In the genomic region with DNA sequence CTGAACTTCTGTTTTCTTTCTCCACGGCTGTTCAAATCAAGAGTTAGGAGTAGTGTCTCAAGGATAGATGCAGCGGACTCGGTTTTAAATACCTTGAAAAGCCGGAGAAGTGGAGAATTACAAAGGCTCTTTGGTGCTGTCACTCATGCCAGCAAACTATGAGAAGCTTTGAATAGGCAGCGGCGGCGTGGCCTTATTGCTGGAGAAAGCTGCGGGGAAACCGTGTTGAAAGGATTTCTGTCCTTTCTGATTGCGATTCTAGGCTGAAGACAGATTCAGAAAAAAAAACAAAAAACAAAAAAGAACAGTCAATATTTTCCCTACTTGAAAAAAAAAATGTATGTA, we compare ENCODE assay signal across 8 mouse cellular contexts. TPM values are rescaled to one million over a fixed set of nuclear protein-coding genes. Genes with fewer than 3 reads are reported as not detected.
A peak's percentile ranks its signal among the peaks of the same experiment; 100 is the strongest.
DNase-seq lines count a peak whose midpoint lies in the region; ATAC-seq and TF ChIP-seq lines count a peak whose summit lies in the region.

No protein-coding gene starts in this region.

- H3K4me3 ChIP-seq in heart, embryonic 10.5 days: peak overlapping the region; percentile 80
- peak overlapping the region; percentile 62 for H3K4me3 ChIP-seq in ES-Bruce4 (ENCODE audit: low read depth, low read length)
- H3K4me3 ChIP-seq in forebrain, embryonic 16.5 days (replicated peaks; ENCODE audit: low read length): peak overlapping the region; percentile 57
- peak overlapping the region; percentile 80 for H3K4me3 ChIP-seq in liver, postnatal 0 days (ENCODE audit: low read depth, low read length)

- WGBS in heart, embryonic 10.5 days: under 1% methylated on average over 10 of the region's 10 CpGs
- 0% methylated on average over 10 of the region's 10 CpGs for WGBS in forebrain, embryonic 16.5 days
- under 1% methylated on average over 10 of the region's 10 CpGs for WGBS in liver, postnatal 0 days (ENCODE audit: insufficient replicate concordance)

- no peaks in the 10 kb centered on the region for H3K27me3 ChIP-seq in heart, embryonic 10.5 days (ENCODE audit: insufficient read depth, poor library complexity, severe bottlenecking)
- H3K27me3 ChIP-seq in ES-Bruce4 (ENCODE audit: control insufficient read depth, insufficient read depth, low read length, poor library complexity, severe bottlenecking): no peaks in the 10 kb centered on the region
- no peaks in the 10 kb centered on the region for H3K27me3 ChIP-seq in forebrain, embryonic 16.5 days (replicated peaks; ENCODE audit: control insufficient read depth, insufficient read depth, low read length)
- no peaks in the 10 kb centered on the region for H3K27me3 ChIP-seq in liver, postnatal 0 days (ENCODE audit: insufficient read depth, low read length)

- peak overlapping the region; percentile 66 for H3K4me2 ChIP-seq in forebrain, embryonic 16.5 days (ENCODE audit: low read length)
- H3K4me2 ChIP-seq in liver, postnatal 0 days (ENCODE audit: low read depth, low read length): peak overlapping the region; percentile 83

- no peak for TF ChIP-seq CTCF in ES-Bruce4 (IDR thresholded peaks at IDR 0.05; ENCODE audit: low read depth, low read length)
- TF ChIP-seq CTCF in liver, postnatal 0 days (IDR thresholded peaks at IDR 0.05; ENCODE audit: low read depth): no peak

- peak overlapping the region; percentile 64 for H3K9ac ChIP-seq in ES-Bruce4 (ENCODE audit: low read depth, poor library complexity, severe bottlenecking)
- peak overlapping the region; percentile 60 for H3K9ac ChIP-seq in forebrain, embryonic 16.5 days (replicated peaks; ENCODE audit: low read depth, low read length)
- peak overlapping the region; percentile 82 for H3K9ac ChIP-seq in liver, postnatal 0 days (replicated peaks)

- H3K36me3 ChIP-seq in heart, embryonic 10.5 days: peaks cover 10% of the 10 kb centered on the region
- H3K36me3 ChIP-seq in ES-Bruce4 (ENCODE audit: control insufficient read depth, insufficient read depth, low read length, poor library complexity, severe bottlenecking): peaks cover 4% of the 10 kb centered on the region; the same call in 1 of the 2 replicates
- no peaks in the 10 kb centered on the region for H3K36me3 ChIP-seq in forebrain, embryonic 16.5 days (ENCODE audit: control insufficient read depth, insufficient read depth)
- peaks cover 10% of the 10 kb centered on the region; the same call in 1 of the 2 replicates for H3K36me3 ChIP-seq in liver, postnatal 0 days (replicated peaks; ENCODE audit: insufficient read depth, low read length)

- ATAC-seq in forebrain, embryonic 16.5 days: peak; percentile 53
- peak; percentile 18; the same call in 1 of the 2 replicates for ATAC-seq in liver, postnatal 0 days
- ATAC-seq in monocyte, adult 5-6 weeks (replicated peaks; ENCODE audit: insufficient number of reproducible peaks, low FRiP score, low TSS enrichment, poor library complexity, severe bottlenecking): no peak

- no peak for TF ChIP-seq POLR2A in ES-Bruce4 (IDR thresholded peaks at IDR 0.05; ENCODE audit: insufficient read depth, low read length)

- no peak for TF ChIP-seq EP300 in ES-Bruce4 (IDR thresholded peaks at IDR 0.05; ENCODE audit: insufficient read depth, low read depth, low read length)
- 0 out of 2 replicates have a peak, but pooled peaks have one; percentile 9 for TF ChIP-seq EP300 in liver, postnatal 0 days (IDR thresholded peaks at IDR 0.05; ENCODE audit: low read depth)

- H3K27ac ChIP-seq in heart, embryonic 10.5 days: peak overlapping the region; percentile 96
- no peak overlapping the region for H3K27ac ChIP-seq in ES-Bruce4 (ENCODE audit: insufficient read depth, low read length)
- H3K27ac ChIP-seq in forebrain, embryonic 16.5 days (ENCODE audit: low read length): peak overlapping the region; percentile 91
- peak overlapping the region; percentile 80 for H3K27ac ChIP-seq in liver, postnatal 0 days (ENCODE audit: low read depth)

- peaks cover 19% of the 10 kb centered on the region for H3K4me1 ChIP-seq in heart, embryonic 10.5 days
- H3K4me1 ChIP-seq in ES-Bruce4 (ENCODE audit: control insufficient read depth, insufficient read depth, low read length): no peaks in the 10 kb centered on the region
- H3K4me1 ChIP-seq in forebrain, embryonic 16.5 days (replicated peaks; ENCODE audit: control insufficient read depth, insufficient read depth, low read length): peaks cover 22% of the 10 kb centered on the region
- H3K4me1 ChIP-seq in liver, postnatal 0 days (ENCODE audit: insufficient read depth): peaks cover 19% of the 10 kb centered on the region

- DNase-seq in heart, embryonic 10.5 days (ENCODE audit: low spot score): no peak
- no peak for DNase-seq in heart, postnatal 25 days (ENCODE audit: low spot score)
- no peak for DNase-seq in liver, postnatal 0 days
- no peak for DNase-seq in urinary bladder, postnatal 25 days (ENCODE audit: low spot score)
- no peak for DNase-seq in urinary bladder, postnatal 14 days (ENCODE audit: low spot score)

- H3K9me3 ChIP-seq in heart, embryonic 10.5 days: no peaks in the 10 kb centered on the region
- no peaks in the 10 kb centered on the region for H3K9me3 ChIP-seq in ES-Bruce4 (replicated peaks; ENCODE audit: control insufficient read depth, insufficient read depth, low read length, poor library complexity, severe bottlenecking)
- H3K9me3 ChIP-seq in forebrain, embryonic 16.5 days (ENCODE audit: control insufficient read depth, low read length): no peaks in the 10 kb centered on the region
- H3K9me3 ChIP-seq in liver, postnatal 0 days (ENCODE audit: low read length): no peaks in the 10 kb centered on the region

- intact Hi-C loops in heart, postnatal 25 days (cut with DNase I): loop anchor here (5.0 to 10.0 kb wide), 4 partner anchors 53 to 1662 kb away; a partner anchor contains a TSS

RNA-seq across cellular contexts. Expression of a gene that starts 0.4 kb away (rescaled TPM):
- polyA plus RNA-seq in heart, embryonic 10.5 days (2016; fragmentation: Nextera tagmentation; extraction: Ambion mirVana): 39.0 and 42.2 TPM in 2 replicates
- 10 to 100 TPM; 16.8 to 20.2 TPM for total RNA-seq in heart, postnatal 25 days (2021)
- polyA plus RNA-seq in ES-Bruce4 (2011; ENCODE audit: insufficient read depth, insufficient read length, low read depth, missing spikeins): 47.3 and 52.8 TPM in 2 replicates
- 62.5 and 72.6 TPM in 2 replicates for polyA plus RNA-seq in forebrain, embryonic 16.5 days (2015; fragmentation: Nextera tagmentation; extraction: Ambion mirVana)
- polyA plus RNA-seq in liver, postnatal 0 days (2015; fragmentation: Nextera tagmentation; extraction: Ambion mirVana): 7.4 and 9.5 TPM in 2 replicates
- 27.6 to 70.6 TPM (median 42.7 TPM) in 3 replicates for total RNA-seq in monocyte, adult 5-6 weeks (2017)

RNA-seq across cellular contexts. Expression of a gene that starts 54.3 kb away (rescaled TPM):
- 10.1 and 13.0 TPM in 2 replicates for polyA plus RNA-seq in heart, embryonic 10.5 days (2016; fragmentation: Nextera tagmentation; extraction: Ambion mirVana)
- total RNA-seq in heart, postnatal 25 days (2021): 1 to 10 TPM; 3.9 to 4.4 TPM
- polyA plus RNA-seq in ES-Bruce4 (2011; ENCODE audit: insufficient read depth, insufficient read length, low read depth, missing spikeins): 10.0 and 10.3 TPM in 2 replicates
- 12.7 and 13.0 TPM in 2 replicates for polyA plus RNA-seq in forebrain, embryonic 16.5 days (2015; fragmentation: Nextera tagmentation; extraction: Ambion mirVana)
- 4.3 and 4.8 TPM in 2 replicates for polyA plus RNA-seq in liver, postnatal 0 days (2015; fragmentation: Nextera tagmentation; extraction: Ambion mirVana)
- total RNA-seq in monocyte, adult 5-6 weeks (2017): 12.1 to 15.9 TPM (median 13.2 TPM) in 3 replicates
